Mouse (Mus musculus) erythroblast, embryonic 14.5 days (primary cell): ENCODE data around the gene Irs3.

Source experiments
- GATA1 ChIP-seq: IDR thresholded peaks from 2 replicates; pipeline ENCODE4 v1.6.1; 2012; ENCODE audit warnings: low read length, inconsistent platforms, mixed read lengths
- TAL1 ChIP-seq: IDR thresholded peaks from 3 replicates; pipeline ENCODE4 v1.6.1; 2012; ENCODE audit warnings: low read length, inconsistent platforms, mixed read lengths

GRCm38 (mm10) chr5:137647827-137648601 is 2.5 kb upstream of the Irs3 start:
- TF ChIP-seq TAL1 (no peak), GATA1 (no peak)
